Comparison of ENCODE assay signal across 24 mouse cellular contexts in genomic region chr2:26302005-26302503, GRCm38 (mm10). TPM values are rescaled to one million over a fixed set of nuclear protein-coding genes. Genes with fewer than 3 reads are reported as not detected.
DNase-seq lines count a peak whose midpoint lies in the region; TF ChIP-seq lines count a peak whose summit lies in the region.
"Had no signal": no experiment of that assay in that cellular context is flagged by ENCODE, and none has a peak within 500 bp of the region (broad histone marks: within the 10 kb centered on the region; RNA-seq: fewer than 3 reads in every experiment).

No protein-coding gene starts in this region.

- peaks cover 31% of the 10 kb centered on the region for H3K4me1 ChIP-seq in cerebellum, adult 2 months (ENCODE audit: control insufficient read depth, insufficient read depth, low read length)

- H3K4me3 ChIP-seq in cerebellum, adult 2 months (replicated peaks; ENCODE audit: insufficient read depth, low read depth, low read length) = no peak overlapping the region
- H3K4me3 ChIP-seq: embryonic facial prominence, embryonic 12.5 days; embryonic facial prominence, embryonic 15.5 days; gastrocnemius, adult 2 months; heart, embryonic 12.5 days; heart, embryonic 15.5 days had no signal

- WGBS in cerebellum, adult 2 months = 94% methylated on average over 10 of the region's 10 CpGs

- no peaks in the 10 kb centered on the region for H3K27me3 ChIP-seq in cerebellum, adult 2 months (ENCODE audit: control insufficient read depth, insufficient read depth, low read length)
- H3K27me3 ChIP-seq: heart, embryonic 12.5 days; heart, embryonic 15.5 days; Patski had no signal

- peak; percentile 32 for DNase-seq in cerebellum, adult 9-10 months
- no peak for DNase-seq in cerebellum, adult 2 months
- DNase-seq in kidney, postnatal 14 days = peak; percentile 38
- DNase-seq in kidney, adult 18-20 months = no peak
- peak; percentile 36 for DNase-seq in lung, postnatal 36 days
- no peak for DNase-seq in lung, postnatal 25 days (ENCODE audit: low spot score)
- DNase-seq: adrenal gland, postnatal 10 days; adrenal gland, postnatal 36 days; B cell, adult 2 months; cerebellum, postnatal 25 days; forebrain, postnatal 0 days; gastrocnemius, adult 2 months; gastrocnemius, postnatal 14 days; heart, adult 11 months; heart, postnatal 14 days; heart, postnatal 4 days had no signal

- no peak for TF ChIP-seq POLR2A in cerebellum, adult 2 months (IDR thresholded peaks at IDR 0.05; ENCODE audit: borderline replicate concordance, insufficient read depth, low read length)

- H3K27ac ChIP-seq in cerebellum, adult 2 months (ENCODE audit: insufficient read depth, low read length) = no peak overlapping the region
- H3K27ac ChIP-seq: embryonic facial prominence, embryonic 12.5 days; embryonic facial prominence, embryonic 15.5 days; gastrocnemius, adult 2 months; heart, embryonic 15.5 days; hindbrain, embryonic 14.5 days; hindbrain, postnatal 0 days had no signal

- TF ChIP-seq CTCF in cerebellum, adult 2 months (IDR thresholded peaks at IDR 0.05; ENCODE audit: borderline replicate concordance, insufficient read depth, low read depth, low read length) = no peak

RNA-seq across cellular contexts. Expression of gene Ccdc187, which starts 7.7 kb away (rescaled TPM):
- 2.7 and 3.0 TPM in 2 replicates for polyA plus RNA-seq in cerebellum, adult 2 months (2012; rRNA removed)
- polyA plus RNA-seq: G1E had no signal

RNA-seq across cellular contexts. Expression of gene Gpsm1, which starts 13.3 kb away (rescaled TPM):
- polyA plus RNA-seq in cerebellum, adult 2 months (2012; rRNA removed) = 126 and 137 TPM in 2 replicates

RNA-seq across cellular contexts. Expression of gene Dnlz, which starts 49.9 kb away (rescaled TPM):
- 32.6 and 34.9 TPM in 2 replicates for polyA plus RNA-seq in cerebellum, adult 2 months (2012; rRNA removed)

RNA-seq across cellular contexts. Expression of gene Card9, which starts 58.7 kb away (rescaled TPM):
- polyA plus RNA-seq in cerebellum, adult 2 months (2012; rRNA removed) = 5.7 and 6.2 TPM in 2 replicates

Comparison
In these comparisons a context has a peak if more than half of its experiments do, and no peak if none do; other contexts are left out.
1. DNase-seq: peak in cerebellum, adult 9-10 months (single experiment), kidney, postnatal 14 days (single experiment) and lung, postnatal 36 days (single experiment); none in cerebellum, adult 2 months (0 of 2), kidney, adult 18-20 months (single experiment) and lung, postnatal 25 days (single experiment).